Mouse (Mus musculus): ENCODE data around the gene Ifngr1. TPM values are rescaled to one million over a fixed set of nuclear protein-coding genes. Genes with fewer than 3 reads are reported as not detected.
A peak's percentile ranks its signal among the peaks of the same experiment; 100 is the strongest.
"Not testable (repeated sequence)": the region's sequence is repeated elsewhere in the genome, so short reads cannot be mapped to it uniquely, and the experiment has no call there.

Gene Ifngr1
- polyA plus RNA-seq, 1 experiment from 2014 or later = 91.0 TPM

DNA sequence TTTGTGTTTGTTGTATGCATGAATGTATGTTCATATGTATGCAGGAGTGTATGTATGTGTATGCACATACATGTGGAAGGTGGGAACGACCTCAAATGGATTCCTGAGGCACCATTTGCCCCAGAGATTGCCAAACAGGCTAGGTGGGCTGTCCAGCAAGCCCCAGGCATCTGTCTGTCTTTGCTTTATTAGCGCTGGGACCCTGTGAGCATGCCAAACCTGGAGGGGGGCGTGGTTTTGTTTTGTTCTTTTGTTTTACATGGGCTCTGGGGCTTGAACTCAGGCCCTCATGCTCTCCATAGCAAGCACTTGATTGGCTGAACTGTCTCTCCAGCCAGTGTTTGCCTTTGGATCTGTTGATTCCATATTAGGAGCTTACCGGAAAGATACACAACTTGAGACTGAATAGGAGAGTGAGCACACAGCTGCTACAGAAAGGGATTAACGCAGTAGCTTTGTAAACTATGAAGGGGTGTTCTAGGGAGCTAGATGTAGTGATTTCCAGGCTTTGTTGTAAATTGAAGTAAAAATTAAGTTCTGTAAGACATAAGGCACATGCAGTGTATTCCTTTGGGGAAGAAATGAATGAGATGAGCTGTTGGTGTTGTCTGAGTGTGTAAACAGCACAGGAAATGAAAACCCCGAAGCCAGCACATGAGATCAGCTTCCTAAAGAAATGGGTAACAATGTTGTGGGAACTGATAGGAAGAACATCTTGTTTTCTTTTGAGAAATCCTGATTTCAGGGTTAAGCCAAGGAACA, 7.8 kb downstream of the Ifngr1 start:
- WGBS = 70% methylated on average over 6 of the region's 6 CpGs

DNA sequence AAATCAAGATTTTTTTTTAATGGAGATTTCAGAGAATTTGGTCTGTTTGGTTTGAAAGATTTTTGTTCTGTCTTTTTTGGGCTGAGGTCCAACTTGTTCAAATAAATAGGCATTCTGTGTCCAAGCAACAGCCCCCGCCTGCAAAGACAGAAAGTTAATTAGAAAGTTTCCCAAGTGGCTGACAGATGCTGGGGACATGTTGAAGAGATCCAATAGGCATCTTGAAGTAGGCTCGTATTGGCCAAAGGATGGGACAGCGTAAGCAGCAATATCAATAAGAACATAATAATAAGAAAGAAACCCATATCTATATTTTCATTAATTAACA, 8.3 kb downstream of the Ifngr1 start:
- ATAC-seq = no peak
- Histone ChIP-seq H3K27me3 (replicated peaks; ENCODE audit: control insufficient read depth, insufficient read depth, low read length) (no peaks in the 10 kb centered on the region), H3K9me3 (ENCODE audit: control insufficient read depth) (no peaks in the 10 kb centered on the region), H3K4me1 (replicated peaks; ENCODE audit: control insufficient read depth, insufficient read depth, low read length) (no peaks in the 10 kb centered on the region), H3K27ac (ENCODE audit: low read depth, low read length) (no peak overlapping the region), H3K4me3 (ENCODE audit: low read depth, low read length) (no peak overlapping the region), H3K9ac (ENCODE audit: low read depth, low read length) (no peak overlapping the region), H3K36me3 (ENCODE audit: control insufficient read depth, insufficient read depth) (peaks cover 60% of the 10 kb centered on the region), H3K4me2 (replicated peaks; ENCODE audit: low read depth) (no peak overlapping the region)
- WGBS = 87% methylated on average over 3 of the region's 3 CpGs
- TF ChIP-seq CTCF (IDR thresholded peaks at IDR 0.05; ENCODE audit: low read depth) = no peak

More for the DNA sequence above, 7.8 kb downstream of the Ifngr1 start:
- Histone ChIP-seq H3K4me3 (ENCODE audit: low read depth, low read length) (no peak overlapping the region), H3K36me3 (ENCODE audit: control insufficient read depth, insufficient read depth) (peaks cover 55% of the 10 kb centered on the region), H3K27me3 (replicated peaks; ENCODE audit: control insufficient read depth, insufficient read depth, low read length) (no peaks in the 10 kb centered on the region), H3K9me3 (ENCODE audit: control insufficient read depth) (no peaks in the 10 kb centered on the region), H3K4me1 (replicated peaks; ENCODE audit: control insufficient read depth, insufficient read depth, low read length) (no peaks in the 10 kb centered on the region), H3K27ac (ENCODE audit: low read depth, low read length) (peak overlapping the region; percentile 50; the same call in 1 of the 2 replicates), H3K9ac (ENCODE audit: low read depth, low read length) (no peak overlapping the region), H3K4me2 (replicated peaks; ENCODE audit: low read depth) (no peak overlapping the region)
- no peak for TF ChIP-seq CTCF (IDR thresholded peaks at IDR 0.05; ENCODE audit: low read depth)
- ATAC-seq = no peak

DNA sequence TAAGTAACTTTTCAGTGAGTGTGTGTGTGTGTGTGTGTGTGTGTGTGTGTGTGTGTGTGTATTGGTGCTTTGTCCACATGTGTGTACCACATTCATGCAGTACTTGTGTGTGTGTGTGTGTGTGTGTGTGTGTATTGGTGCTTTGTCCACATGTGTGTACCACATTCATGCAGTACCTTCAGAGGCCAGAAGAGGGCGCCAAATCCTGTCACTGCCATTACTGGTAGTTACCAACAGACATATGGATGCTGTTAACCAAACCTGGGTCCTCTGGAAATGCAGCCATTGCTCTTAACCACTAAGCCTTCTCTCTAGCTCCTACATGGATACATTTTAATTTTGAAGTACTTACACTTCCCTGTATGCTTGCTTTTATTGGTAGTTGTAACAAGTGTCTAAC, 9.8 kb downstream of the Ifngr1 start:
- not testable (repeated sequence) for H3K27me3 ChIP-seq (replicated peaks; ENCODE audit: control insufficient read depth, insufficient read depth, low read length); H3K4me1 ChIP-seq (replicated peaks; ENCODE audit: control insufficient read depth, insufficient read depth, low read length); ATAC-seq; H3K9ac ChIP-seq (ENCODE audit: low read depth, low read length); H3K4me2 ChIP-seq (replicated peaks; ENCODE audit: low read depth); H3K27ac ChIP-seq (ENCODE audit: low read depth, low read length); H3K9me3 ChIP-seq (ENCODE audit: control insufficient read depth); H3K4me3 ChIP-seq (ENCODE audit: low read depth, low read length)
- 20% methylated on average over 1 of the region's 1 CpGs for WGBS
- peaks cover 71% of the 10 kb centered on the region for H3K36me3 ChIP-seq (ENCODE audit: control insufficient read depth, insufficient read depth)
- peak; percentile 78 for TF ChIP-seq CTCF (IDR thresholded peaks at IDR 0.05; ENCODE audit: low read depth)

DNA sequence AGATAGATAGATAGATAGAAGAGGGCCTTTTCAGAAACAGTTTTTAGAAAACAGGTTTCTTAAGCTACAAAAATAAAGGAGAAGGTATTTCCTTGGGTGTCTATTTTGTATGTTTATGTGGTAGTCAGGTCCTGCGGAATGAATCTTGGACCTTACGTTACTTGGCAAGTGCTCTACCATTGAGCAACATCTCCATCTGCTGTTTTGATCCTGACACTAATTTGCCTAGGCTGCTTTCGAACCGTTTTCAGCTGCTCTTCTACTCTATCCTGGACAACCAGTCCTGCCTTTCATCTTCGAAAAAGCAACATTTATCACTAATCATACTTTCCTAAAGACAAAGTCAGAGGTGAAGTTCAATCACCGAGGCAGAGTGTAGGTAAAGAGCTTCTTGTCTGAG, 11.5 kb downstream of the Ifngr1 start:
- no peak for TF ChIP-seq CTCF (IDR thresholded peaks at IDR 0.05; ENCODE audit: low read depth)
- no peaks in the 10 kb centered on the region for H3K27me3 ChIP-seq (replicated peaks; ENCODE audit: control insufficient read depth, insufficient read depth, low read length)
- H3K9me3 ChIP-seq (ENCODE audit: control insufficient read depth) = no peaks in the 10 kb centered on the region
- no peaks in the 10 kb centered on the region for H3K4me1 ChIP-seq (replicated peaks; ENCODE audit: control insufficient read depth, insufficient read depth, low read length)
- WGBS = 87% methylated on average over 6 of the region's 6 CpGs
- ATAC-seq = no peak
- no peak overlapping the region for H3K9ac ChIP-seq (ENCODE audit: low read depth, low read length)
- H3K36me3 ChIP-seq (ENCODE audit: control insufficient read depth, insufficient read depth) = peaks cover 86% of the 10 kb centered on the region
- no peak overlapping the region for H3K4me2 ChIP-seq (replicated peaks; ENCODE audit: low read depth)
- H3K4me3 ChIP-seq (ENCODE audit: low read depth, low read length) = no peak overlapping the region
- H3K27ac ChIP-seq (ENCODE audit: low read depth, low read length) = no peak overlapping the region

DNA sequence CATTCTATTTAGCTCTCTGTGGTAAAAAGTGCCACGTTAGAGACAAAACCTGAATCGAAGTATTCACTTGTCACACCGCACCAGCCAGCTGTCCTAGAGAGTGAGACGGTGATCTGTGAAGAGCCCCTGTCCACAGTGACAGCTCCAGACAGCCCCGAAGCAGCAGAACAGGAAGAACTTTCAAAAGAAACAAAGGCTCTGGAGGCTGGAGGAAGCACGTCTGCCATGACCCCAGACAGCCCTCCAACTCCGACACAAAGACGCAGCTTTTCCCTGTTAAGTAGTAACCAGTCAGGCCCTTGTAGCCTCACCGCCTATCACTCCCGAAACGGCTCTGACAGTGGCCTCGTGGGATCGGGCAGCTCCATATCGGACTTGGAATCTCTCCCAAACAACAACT, 17.4 kb downstream of the Ifngr1 start:
- no peak overlapping the region for H3K4me3 ChIP-seq (ENCODE audit: low read depth, low read length)
- H3K9ac ChIP-seq (ENCODE audit: low read depth, low read length) = no peak overlapping the region
- no peak overlapping the region for H3K4me2 ChIP-seq (replicated peaks; ENCODE audit: low read depth)
- no peaks in the 10 kb centered on the region for H3K27me3 ChIP-seq (replicated peaks; ENCODE audit: control insufficient read depth, insufficient read depth, low read length)
- H3K9me3 ChIP-seq (ENCODE audit: control insufficient read depth) = no peaks in the 10 kb centered on the region
- peaks cover 63% of the 10 kb centered on the region for H3K36me3 ChIP-seq (ENCODE audit: control insufficient read depth, insufficient read depth)
- ATAC-seq = no peak
- 72% methylated on average over 14 of the region's 14 CpGs for WGBS
- no peak overlapping the region for H3K27ac ChIP-seq (ENCODE audit: low read depth, low read length)
- no peak for TF ChIP-seq CTCF (IDR thresholded peaks at IDR 0.05; ENCODE audit: low read depth)
- no peaks in the 10 kb centered on the region for H3K4me1 ChIP-seq (replicated peaks; ENCODE audit: control insufficient read depth, insufficient read depth, low read length)

DNA sequence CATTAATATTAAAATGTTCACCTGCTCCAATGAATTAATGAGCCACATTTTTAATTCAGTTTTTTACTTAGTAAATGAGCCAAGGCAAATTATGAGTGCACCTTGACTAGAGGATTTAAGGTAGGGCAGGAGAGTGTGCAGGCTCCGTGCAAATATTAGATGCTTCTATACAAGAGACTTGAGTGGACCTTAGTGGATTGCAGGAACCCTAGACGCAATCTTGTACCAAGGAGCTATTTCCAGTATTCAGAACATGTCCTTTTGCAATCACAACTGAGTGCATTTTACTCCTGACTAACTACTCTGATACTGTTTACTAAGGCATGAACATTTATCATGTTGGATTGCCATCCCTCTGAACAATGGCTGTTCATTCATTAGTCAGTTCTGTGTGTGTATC, 19.9 kb downstream of the Ifngr1 start:
- TF ChIP-seq CTCF (IDR thresholded peaks at IDR 0.05; ENCODE audit: low read depth) = no peak
- Histone ChIP-seq H3K9ac (ENCODE audit: low read depth, low read length) (no peak overlapping the region), H3K4me3 (ENCODE audit: low read depth, low read length) (no peak overlapping the region), H3K27me3 (replicated peaks; ENCODE audit: control insufficient read depth, insufficient read depth, low read length) (no peaks in the 10 kb centered on the region), H3K4me2 (replicated peaks; ENCODE audit: low read depth) (no peak overlapping the region), H3K4me1 (replicated peaks; ENCODE audit: control insufficient read depth, insufficient read depth, low read length) (no peaks in the 10 kb centered on the region), H3K36me3 (ENCODE audit: control insufficient read depth, insufficient read depth) (peaks cover 38% of the 10 kb centered on the region), H3K27ac (ENCODE audit: low read depth, low read length) (no peak overlapping the region), H3K9me3 (ENCODE audit: control insufficient read depth) (no peaks in the 10 kb centered on the region)
- 38% methylated on average over 2 of the region's 2 CpGs for whole genome bisulfite sequencing
- ATAC-seq = no peak

Data from intestine, postnatal 0 days (tissue).